11 mouse cellular contexts compared by ENCODE assay signal in genomic region chr15:103011928-103012486, GRCm38 (mm10). TPM values are rescaled to one million over a fixed set of nuclear protein-coding genes. Genes with fewer than 3 reads are reported as not detected.
DNase-seq lines count a peak whose midpoint lies in the region; ATAC-seq and TF ChIP-seq lines count a peak whose summit lies in the region.
"Had no signal": no experiment of that assay in that cellular context is flagged by ENCODE, and none has a peak within 500 bp of the region (broad histone marks: within the 10 kb centered on the region; RNA-seq: fewer than 3 reads in every experiment).

No protein-coding gene starts in this region.

- intact Hi-C loops in gastrocnemius, adult 2 months (cut with DNase I): no loop called here
- intact Hi-C loops in gastrocnemius, postnatal 36 days (cut with DNase I): loop anchor here (2.0 to 5.0 kb wide), 2 partner anchors 109 to 155 kb away; partner anchors contain the start of gene Smug1

- no peak overlapping the region for H3K4me2 ChIP-seq in lung, embryonic 14.5 days
- H3K4me2 ChIP-seq in intestine, postnatal 0 days (replicated peaks; ENCODE audit: low read depth): peak overlapping the region; percentile 49
- H3K4me2 ChIP-seq in stomach, postnatal 0 days (replicated peaks; ENCODE audit: low read depth): peak overlapping the region; percentile 45

- ATAC-seq in lung, embryonic 14.5 days (ENCODE audit: insufficient read depth): no peak
- ATAC-seq in intestine, postnatal 0 days: no peak
- ATAC-seq in stomach, postnatal 0 days (ENCODE audit: low FRiP score, low TSS enrichment): no peak
- ATAC-seq in cerebellum, adult (ENCODE audit: insufficient number of reproducible peaks, low FRiP score, low TSS enrichment): no peak
- no peak for ATAC-seq in monocyte, adult 5-6 weeks (replicated peaks; ENCODE audit: insufficient number of reproducible peaks, low FRiP score, low TSS enrichment, poor library complexity, severe bottlenecking)
- ATAC-seq: lung, postnatal 0 days had no signal

- no peaks in the 10 kb centered on the region for H3K9me3 ChIP-seq in lung, embryonic 14.5 days (ENCODE audit: low read depth, low read length)
- no peaks in the 10 kb centered on the region for H3K9me3 ChIP-seq in intestine, postnatal 0 days (ENCODE audit: control insufficient read depth)
- no peaks in the 10 kb centered on the region for H3K9me3 ChIP-seq in stomach, postnatal 0 days (ENCODE audit: control insufficient read depth, low read length)

- H3K27ac ChIP-seq in gastrocnemius, adult 2 months: peak overlapping the region; percentile 53
- H3K27ac ChIP-seq in lung, embryonic 14.5 days (ENCODE audit: low read depth): no peak overlapping the region
- H3K27ac ChIP-seq in intestine, postnatal 0 days (ENCODE audit: low read depth, low read length): peak overlapping the region; percentile 41; the same call in 1 of the 2 replicates
- peak overlapping the region; percentile 78 for H3K27ac ChIP-seq in stomach, postnatal 0 days (replicated peaks)

- TF ChIP-seq EP300 in stomach, postnatal 0 days (optimal IDR thresholded peaks at IDR 0.05): no peak

- DNase-seq in gastrocnemius, adult 2 months: peak; percentile 61
- no peak for DNase-seq in gastrocnemius, postnatal 36 days
- peak; percentile 35 for DNase-seq in lung, embryonic 14.5 days
- no peak for DNase-seq in lung, adult 18-20 months
- no peak for DNase-seq in stomach, postnatal 0 days (ENCODE audit: low spot score)

- H3K27me3 ChIP-seq in lung, embryonic 14.5 days (ENCODE audit: insufficient read depth, low read length): peaks cover 99% of the 10 kb centered on the region
- peaks cover 92% of the 10 kb centered on the region for H3K27me3 ChIP-seq in intestine, postnatal 0 days (replicated peaks; ENCODE audit: control insufficient read depth, insufficient read depth, low read length)
- H3K27me3 ChIP-seq in stomach, postnatal 0 days (ENCODE audit: control insufficient read depth, insufficient read depth, low read length): 0 out of 2 replicates have a peak, but pooled peaks cover 6% of the 10 kb centered on the region

- TF ChIP-seq CTCF in gastrocnemius, adult 2 months (IDR thresholded peaks at IDR 0.05): no peak
- TF ChIP-seq CTCF in lung, embryonic 14.5 days (IDR thresholded peaks at IDR 0.05; ENCODE audit: low read depth): no peak
- TF ChIP-seq CTCF in intestine, postnatal 0 days (IDR thresholded peaks at IDR 0.05; ENCODE audit: low read depth): no peak
- no peak for TF ChIP-seq CTCF in stomach, postnatal 0 days (IDR thresholded peaks at IDR 0.05; ENCODE audit: low read depth)

- H3K36me3 ChIP-seq in lung, embryonic 14.5 days (ENCODE audit: insufficient read depth): no peaks in the 10 kb centered on the region
- H3K36me3 ChIP-seq in intestine, postnatal 0 days (ENCODE audit: control insufficient read depth, insufficient read depth): no peaks in the 10 kb centered on the region
- H3K36me3 ChIP-seq in stomach, postnatal 0 days (ENCODE audit: control insufficient read depth, insufficient read depth, low read length): no peaks in the 10 kb centered on the region

- peak overlapping the region; percentile 47 for H3K4me3 ChIP-seq in gastrocnemius, adult 2 months
- H3K4me3 ChIP-seq in lung, embryonic 14.5 days (ENCODE audit: low read depth, low read length): no peak overlapping the region
- H3K4me3 ChIP-seq in intestine, postnatal 0 days (ENCODE audit: low read depth, low read length): peak overlapping the region; percentile 23
- peak overlapping the region; percentile 31 for H3K4me3 ChIP-seq in stomach, postnatal 0 days (ENCODE audit: low read depth, low read length)

- no peak overlapping the region for H3K9ac ChIP-seq in lung, embryonic 14.5 days
- H3K9ac ChIP-seq in intestine, postnatal 0 days (ENCODE audit: low read depth, low read length): peak overlapping the region; percentile 37; the same call in 1 of the 2 replicates
- H3K9ac ChIP-seq in stomach, postnatal 0 days (ENCODE audit: low read length): peak overlapping the region; percentile 54

- 8% methylated on average over 26 of the region's 26 CpGs for WGBS in lung, embryonic 14.5 days
- 8% methylated on average over 26 of the region's 26 CpGs for WGBS in intestine, postnatal 0 days
- whole genome bisulfite sequencing in stomach, postnatal 0 days: 26% methylated on average over 26 of the region's 26 CpGs

- no peaks in the 10 kb centered on the region for H3K4me1 ChIP-seq in lung, embryonic 14.5 days (ENCODE audit: insufficient read depth)
- H3K4me1 ChIP-seq in intestine, postnatal 0 days (replicated peaks; ENCODE audit: control insufficient read depth, insufficient read depth, low read length): 0 out of 2 replicates have a peak, but pooled peaks cover 2% of the 10 kb centered on the region
- no peaks in the 10 kb centered on the region for H3K4me1 ChIP-seq in stomach, postnatal 0 days (replicated peaks; ENCODE audit: control insufficient read depth, insufficient read depth)

RNA-seq across cellular contexts. Expression of gene Hoxc4, which starts 6.7 kb away (rescaled TPM):
- 1 to 10 TPM; 4.3 to 4.6 TPM for total RNA-seq in gastrocnemius, adult 2 months (2021)
- total RNA-seq in gastrocnemius, postnatal 36 days (2021): 1 to 10 TPM; 4.1 to 4.2 TPM
- polyA plus RNA-seq in lung, embryonic 14.5 days (2014; fragmentation: Nextera tagmentation; extraction: Ambion mirVana): 1.5 and 2.1 TPM in 2 replicates
- polyA plus RNA-seq in intestine, postnatal 0 days (2015; fragmentation: Nextera tagmentation; extraction: Ambion mirVana): 4.8 and 5.2 TPM in 2 replicates
- 9.6 and 10.4 TPM in 2 replicates for polyA plus RNA-seq in stomach, postnatal 0 days (2015; fragmentation: Nextera tagmentation; extraction: Ambion mirVana)
- total RNA-seq in monocyte, adult 5-6 weeks (2017): 0.57 TPM in 1 of 3 replicates, not detected in the others
- total RNA-seq: layer of hippocampus, adult 8-10 months had no signal
- polyA plus RNA-seq: cortical plate, adult 2 months had no signal

RNA-seq across cellular contexts. Expression of gene Hoxc6, which starts 13.9 kb away (rescaled TPM):
- 1 to 10 TPM; 8.1 to 8.6 TPM for total RNA-seq in gastrocnemius, adult 2 months (2021)
- 1 to 10 TPM; 6.8 to 7.0 TPM for total RNA-seq in gastrocnemius, postnatal 36 days (2021)
- not detected in 2 replicates for polyA plus RNA-seq in lung, embryonic 14.5 days (2014; fragmentation: Nextera tagmentation; extraction: Ambion mirVana)
- polyA plus RNA-seq in intestine, postnatal 0 days (2015; fragmentation: Nextera tagmentation; extraction: Ambion mirVana): 3.0 and 3.5 TPM in 2 replicates
- 3.3 and 4.9 TPM in 2 replicates for polyA plus RNA-seq in stomach, postnatal 0 days (2015; fragmentation: Nextera tagmentation; extraction: Ambion mirVana)
- total RNA-seq in monocyte, adult 5-6 weeks (2017): not detected in 3 replicates
- total RNA-seq: layer of hippocampus, adult 8-10 months had no signal
- polyA plus RNA-seq: cortical plate, adult 2 months; lung, postnatal 0 days had no signal

RNA-seq across cellular contexts. Expression of gene Hoxc8, which starts 21.6 kb away (rescaled TPM):
- 1 to 10 TPM; 1.0 to 2.8 TPM for total RNA-seq in gastrocnemius, adult 2 months (2021)
- 1 to 10 TPM; 1.5 to 2.0 TPM for total RNA-seq in gastrocnemius, postnatal 36 days (2021)
- polyA plus RNA-seq in lung, embryonic 14.5 days (2014; fragmentation: Nextera tagmentation; extraction: Ambion mirVana): not detected in 2 replicates
- polyA plus RNA-seq in intestine, postnatal 0 days (2015; fragmentation: Nextera tagmentation; extraction: Ambion mirVana): 3.5 and 4.6 TPM in 2 replicates
- polyA plus RNA-seq in stomach, postnatal 0 days (2015; fragmentation: Nextera tagmentation; extraction: Ambion mirVana): 7.1 and 7.3 TPM in 2 replicates
- not detected in 3 replicates for total RNA-seq in monocyte, adult 5-6 weeks (2017)
- total RNA-seq: layer of hippocampus, adult 8-10 months had no signal
- polyA plus RNA-seq: cortical plate, adult 2 months; lung, postnatal 0 days had no signal

RNA-seq across cellular contexts. Expression of gene Hoxc9, which starts 35.8 kb away (rescaled TPM):
- total RNA-seq in gastrocnemius, adult 2 months (2021): 1 to 10 TPM; 6.7 to 8.3 TPM
- 1 to 10 TPM; 5.0 to 5.5 TPM for total RNA-seq in gastrocnemius, postnatal 36 days (2021)
- polyA plus RNA-seq in lung, embryonic 14.5 days (2014; fragmentation: Nextera tagmentation; extraction: Ambion mirVana): not detected in 2 replicates
- polyA plus RNA-seq in intestine, postnatal 0 days (2015; fragmentation: Nextera tagmentation; extraction: Ambion mirVana): 0.43 and 0.58 TPM in 2 replicates
- not detected in 2 replicates for polyA plus RNA-seq in stomach, postnatal 0 days (2015; fragmentation: Nextera tagmentation; extraction: Ambion mirVana)
- not detected in 3 replicates for total RNA-seq in monocyte, adult 5-6 weeks (2017)
- total RNA-seq: layer of hippocampus, adult 8-10 months had no signal
- polyA plus RNA-seq: cortical plate, adult 2 months; lung, postnatal 0 days had no signal

RNA-seq across cellular contexts. Expression of gene Hoxc5, which starts 44.8 kb away (rescaled TPM):
- 1 to 10 TPM; 2.7 to 2.9 TPM for total RNA-seq in gastrocnemius, adult 2 months (2021)
- 1 to 10 TPM; 1.9 to 2.3 TPM for total RNA-seq in gastrocnemius, postnatal 36 days (2021)
- polyA plus RNA-seq in lung, embryonic 14.5 days (2014; fragmentation: Nextera tagmentation; extraction: Ambion mirVana): 0.62 and 0.74 TPM in 2 replicates
- 3.4 and 3.9 TPM in 2 replicates for polyA plus RNA-seq in intestine, postnatal 0 days (2015; fragmentation: Nextera tagmentation; extraction: Ambion mirVana)
- polyA plus RNA-seq in stomach, postnatal 0 days (2015; fragmentation: Nextera tagmentation; extraction: Ambion mirVana): 18.0 and 18.2 TPM in 2 replicates
- not detected in 3 replicates for total RNA-seq in monocyte, adult 5-6 weeks (2017)
- total RNA-seq: layer of hippocampus, adult 8-10 months had no signal
- polyA plus RNA-seq: cortical plate, adult 2 months; lung, postnatal 0 days had no signal

Comparison
In these comparisons a context has a peak if more than half of its experiments do, and no peak if none do; other contexts are left out.
1. DNase-seq: peak in gastrocnemius, adult 2 months (single experiment) and lung, embryonic 14.5 days (single experiment); none in gastrocnemius, postnatal 36 days (0 of 2), lung, adult 18-20 months (0 of 2) and stomach, postnatal 0 days (single experiment).